Mouse (Mus musculus) midbrain, embryonic 16.5 days (tissue): ENCODE data around the gene Aurka. TPM values are rescaled to one million over a fixed set of nuclear protein-coding genes. Genes with fewer than 3 reads are reported as not detected.

Experiments used
- ATAC-seq: fragments of 200-750 bp; cut with Nextera tagmentation; 2 replicates; pipeline ENCODE4 v1.8.0; 2017; ENCODE audit warnings: moderate TSS enrichment
- H3K27ac ChIP-seq: fragments of 300-500 bp; sonication (generic); 2 replicates; pipeline ENCODE4 v1.5.1; 2014; ENCODE audit warnings: mild to moderate bottlenecking, low read length, mixed read lengths
- H3K27me3 ChIP-seq: fragments of 300-500 bp; sonication (generic); 2 replicates; pipeline ENCODE4 v1.6.1; 2014; ENCODE audit warnings: low read depth, low read length, mixed read lengths; ENCODE audit not compliant: control insufficient read depth, insufficient read depth
- H3K36me3 ChIP-seq: fragments of 300-500 bp; sonication (generic); 2 replicates; pipeline ENCODE4 v1.6.1; 2014; ENCODE audit warnings: mild to moderate bottlenecking, low read length, moderate library complexity, mixed read lengths; ENCODE audit not compliant: control insufficient read depth, insufficient read depth
- H3K4me1 ChIP-seq: fragments of 300-500 bp; sonication (generic); 2 replicates; pipeline ENCODE4 v1.6.1; 2014; ENCODE audit warnings: mild to moderate bottlenecking, low read length, mixed read lengths; ENCODE audit not compliant: control insufficient read depth, insufficient read depth
- H3K4me2 ChIP-seq: fragments of 300-500 bp; sonication (generic); 2 replicates; pipeline ENCODE4 v1.6.1; 2014; ENCODE audit warnings: mild to moderate bottlenecking, low read length, mixed read lengths
- H3K4me3 ChIP-seq: fragments of 300-500 bp; sonication (generic); 2 replicates; pipeline ENCODE4 v1.5.1; 2014; ENCODE audit warnings: low read depth, mild to moderate bottlenecking, low read length, moderate library complexity, mixed read lengths
- H3K9ac ChIP-seq: fragments of 300-500 bp; sonication (generic); 2 replicates; pipeline ENCODE4 v1.6.1; 2014; ENCODE audit warnings: low read depth, low read length, mixed read lengths
- H3K9me3 ChIP-seq: fragments of 300-500 bp; sonication (generic); replicated peaks from 2 replicates; pipeline ENCODE4 v1.6.1; 2014; ENCODE audit warnings: mild to moderate bottlenecking, low read length, mixed read lengths; ENCODE audit not compliant: control insufficient read depth, poor library complexity, severe bottlenecking
- WGBS: fragments of 180-500 bp; shearing (Covaris S2); extraction: QIAGEN DNeasy Blood & Tissue Kit; methylation state at CpG from one replicate; pipeline ENCODE4 v1.1.7; 2014; 5-methylcytosine and 5-hydroxymethylcytosine counted together
- polyA plus RNA-seq: library from polyadenylated mRNA; unstranded; fragments of >200 nt; fragmentation: Nextera tagmentation; extraction: Ambion mirVana; gene quantifications from 2 replicates; pipeline ENCODE4 v1.2.1, GENCODE M21; 2015

The Aurka gene
- 10.4 and 12.5 TPM in 2 replicates for polyA plus RNA-seq

- H3K4me1 ChIP-seq, result peaks cover 14% of the 10 kb centered on the region
- H3K4me3 ChIP-seq, result peak within 1 kb of the TSS; percentile 97
- peak; percentile 99 for ATAC-seq
- peak within 1 kb of the TSS; percentile 80 for H3K27ac ChIP-seq
- no peaks in the 10 kb centered on the region for H3K27me3 ChIP-seq
- peak within 1 kb of the TSS; percentile 93 for H3K9ac ChIP-seq
- peak within 1 kb of the TSS; percentile 94 for H3K4me2 ChIP-seq
- WGBS, result under 1% methylated on average over 66 of the region's 66 CpGs
- peaks cover 7% of the 10 kb centered on the region for H3K36me3 ChIP-seq
- H3K9me3 ChIP-seq, result no peaks in the 10 kb centered on the region
Measured at GRCm38 (mm10) chr2:172370411-172371223, at the start of gene Aurka, which contains the start of gene Cstf1. TSS of gene Aurka (minus strand) at chr2:172370535. TSS of gene Cstf1 (plus strand) at chr2:172370681.

GRCm38 (mm10) chr2:172418208-172418607 lies 47.9 kb upstream of the Aurka start:
- H3K36me3 ChIP-seq, result no peaks in the 10 kb centered on the region
- WGBS, result 86% methylated on average over 5 of the region's 5 CpGs

DNA sequence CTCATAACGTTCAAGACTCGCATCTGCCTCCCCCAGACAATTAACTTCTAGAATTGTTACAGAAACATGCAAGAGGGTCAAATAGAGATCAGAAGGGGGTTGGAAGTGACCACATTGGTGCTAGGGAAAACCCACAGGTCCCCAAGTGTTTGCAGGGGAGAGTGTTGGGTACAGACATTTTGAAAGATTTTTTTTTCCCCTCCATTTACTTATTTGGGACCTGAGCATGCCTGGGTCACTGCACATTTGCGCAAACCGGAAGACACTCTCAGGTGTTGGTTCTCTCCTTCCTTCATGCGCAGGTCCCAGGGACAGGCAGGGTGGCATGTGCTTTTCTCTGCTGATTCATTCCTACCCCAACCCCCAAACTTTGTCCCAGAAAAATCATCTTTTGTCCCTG lies 46.5 kb upstream of the Aurka start:
- 87% methylated on average over 5 of the region's 5 CpGs for WGBS
- H3K27ac ChIP-seq, result no peak overlapping the region
- H3K36me3 ChIP-seq, result no peaks in the 10 kb centered on the region
- no peaks in the 10 kb centered on the region for H3K27me3 ChIP-seq
- no peak overlapping the region for H3K4me3 ChIP-seq
- no peak overlapping the region for H3K4me2 ChIP-seq
- no peaks in the 10 kb centered on the region for H3K9me3 ChIP-seq
- H3K9ac ChIP-seq, result no peak overlapping the region
- ATAC-seq, result no peak
- H3K4me1 ChIP-seq, result no peaks in the 10 kb centered on the region

More at GRCm38 (mm10) chr2:172418208-172418607, 47.9 kb upstream of the Aurka start:
- H3K9me3 ChIP-seq, result no peaks in the 10 kb centered on the region
- H3K27ac ChIP-seq, result no peak overlapping the region
- no peak overlapping the region for H3K4me3 ChIP-seq
- no peak overlapping the region for H3K4me2 ChIP-seq
- no peak for ATAC-seq
- no peaks in the 10 kb centered on the region for H3K27me3 ChIP-seq
- H3K9ac ChIP-seq, result no peak overlapping the region
- no peaks in the 10 kb centered on the region for H3K4me1 ChIP-seq

GRCm38 (mm10) chr2:172416218-172416617 lies 45.9 kb upstream of the Aurka start:
- H3K27me3 ChIP-seq, result no peaks in the 10 kb centered on the region
- H3K9me3 ChIP-seq, result no peaks in the 10 kb centered on the region
- no peaks in the 10 kb centered on the region for H3K4me1 ChIP-seq
- WGBS, result 58% methylated on average over 12 of the region's 12 CpGs
- H3K4me2 ChIP-seq, result no peak overlapping the region
- no peak for ATAC-seq
- H3K27ac ChIP-seq, result no peak overlapping the region
- no peak overlapping the region for H3K4me3 ChIP-seq
- H3K9ac ChIP-seq, result no peak overlapping the region
- H3K36me3 ChIP-seq, result no peaks in the 10 kb centered on the region

DNA sequence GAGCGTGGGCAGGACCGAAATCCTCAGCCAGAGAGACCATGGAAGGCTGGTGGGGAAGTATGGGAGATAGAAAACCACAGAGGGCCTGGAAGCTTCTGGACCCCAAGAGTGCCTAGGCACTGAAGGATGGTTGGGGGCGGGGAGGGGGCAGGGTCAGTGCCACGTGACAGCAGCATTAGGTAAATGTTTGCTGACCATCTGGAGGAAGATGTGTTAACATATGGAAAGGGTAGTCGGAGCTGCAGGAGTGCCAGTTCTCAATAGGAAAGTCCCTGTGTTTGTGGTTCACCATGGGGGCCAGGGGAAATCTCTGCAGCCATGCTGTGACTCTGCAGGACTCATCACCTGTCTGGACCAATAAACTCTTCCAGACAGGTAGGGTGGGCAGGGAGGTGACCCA lies 43.6 kb upstream of the Aurka start:
- H3K4me3 ChIP-seq, result no peak overlapping the region
- whole genome bisulfite sequencing, result 56% methylated on average over 5 of the region's 5 CpGs
- ATAC-seq, result no peak
- H3K9me3 ChIP-seq, result no peaks in the 10 kb centered on the region
- H3K36me3 ChIP-seq, result no peaks in the 10 kb centered on the region
- H3K4me2 ChIP-seq, result no peak overlapping the region
- H3K9ac ChIP-seq, result no peak overlapping the region
- H3K27ac ChIP-seq, result no peak overlapping the region
- H3K27me3 ChIP-seq, result no peaks in the 10 kb centered on the region
- no peaks in the 10 kb centered on the region for H3K4me1 ChIP-seq

- no peak overlapping the region for H3K9ac ChIP-seq
- no peaks in the 10 kb centered on the region for H3K36me3 ChIP-seq
- ATAC-seq, result no peak
- no peak overlapping the region for H3K4me2 ChIP-seq
- 35% methylated on average over 4 of the region's 4 CpGs for WGBS
- H3K9me3 ChIP-seq, result no peaks in the 10 kb centered on the region
- H3K4me1 ChIP-seq, result no peaks in the 10 kb centered on the region
- H3K27ac ChIP-seq, result no peak overlapping the region
- H3K27me3 ChIP-seq, result no peaks in the 10 kb centered on the region
- no peak overlapping the region for H3K4me3 ChIP-seq
Measured at GRCm38 (mm10) chr2:172413273-172413672, 42.9 kb upstream of the Aurka start.

- Histone ChIP-seq H3K4me2 (peak overlapping the region; percentile 28; the same call in 1 of the 2 replicates), H3K36me3 (no peaks in the 10 kb centered on the region), H3K27me3 (no peaks in the 10 kb centered on the region), H3K9ac (no peak overlapping the region), H3K4me3 (no peak overlapping the region), H3K4me1 (no peaks in the 10 kb centered on the region), H3K27ac (no peak overlapping the region), H3K9me3 (no peaks in the 10 kb centered on the region)
- 7% methylated on average over 9 of the region's 9 CpGs for WGBS
- ATAC-seq, result no peak
Measured at GRCm38 (mm10) chr2:172412454-172412853, 42.1 kb upstream of the Aurka start.

DNA sequence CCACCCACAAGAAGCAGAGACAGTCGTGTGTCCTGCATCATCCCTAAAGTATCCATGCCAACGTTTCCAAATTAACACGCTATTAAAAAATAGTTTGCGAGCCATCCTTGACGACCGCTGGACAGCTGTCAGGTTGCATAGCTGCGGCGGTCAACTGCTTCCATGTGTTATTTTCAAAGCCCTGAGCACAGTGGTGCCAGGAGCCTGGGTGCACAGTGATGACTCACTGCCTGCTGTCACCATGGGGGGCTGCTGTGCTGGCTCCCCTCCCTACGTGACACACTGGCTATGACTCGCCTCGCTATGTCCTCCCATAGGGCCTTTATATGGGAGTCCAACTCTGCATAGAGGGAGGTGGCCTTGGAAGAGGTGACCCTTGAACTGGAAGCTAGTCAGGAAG lies 40.8 kb upstream of the Aurka start:
- WGBS, result 77% methylated on average over 11 of the region's 11 CpGs
- no peak for ATAC-seq
- H3K4me2 ChIP-seq, result no peak overlapping the region
- H3K9ac ChIP-seq, result no peak overlapping the region
- no peaks in the 10 kb centered on the region for H3K4me1 ChIP-seq
- no peaks in the 10 kb centered on the region for H3K36me3 ChIP-seq
- no peaks in the 10 kb centered on the region for H3K27me3 ChIP-seq
- H3K4me3 ChIP-seq, result no peak overlapping the region
- H3K27ac ChIP-seq, result no peak overlapping the region
- H3K9me3 ChIP-seq, result no peaks in the 10 kb centered on the region

- no peak for ATAC-seq
- Histone ChIP-seq H3K9ac (no peak overlapping the region), H3K27me3 (no peaks in the 10 kb centered on the region), H3K27ac (no peak overlapping the region), H3K9me3 (no peaks in the 10 kb centered on the region), H3K4me2 (no peak overlapping the region), H3K36me3 (no peaks in the 10 kb centered on the region), H3K4me1 (no peaks in the 10 kb centered on the region), H3K4me3 (no peak overlapping the region)
- 79% methylated on average over 2 of the region's 2 CpGs for WGBS
Measured at GRCm38 (mm10) chr2:172410686-172411085, 40.4 kb upstream of the Aurka start.
